Mouse (Mus musculus) induced T-regulatory cell, adult 2 months (primary cell): ENCODE results near the gene Cdkn1c.

Experiments used
- DNase-seq: peaks from one replicate; pipeline ENCODE4 v3.0.0-alpha.2; 2012; ENCODE audit warnings: low read depth

The Cdkn1c gene

DNA sequence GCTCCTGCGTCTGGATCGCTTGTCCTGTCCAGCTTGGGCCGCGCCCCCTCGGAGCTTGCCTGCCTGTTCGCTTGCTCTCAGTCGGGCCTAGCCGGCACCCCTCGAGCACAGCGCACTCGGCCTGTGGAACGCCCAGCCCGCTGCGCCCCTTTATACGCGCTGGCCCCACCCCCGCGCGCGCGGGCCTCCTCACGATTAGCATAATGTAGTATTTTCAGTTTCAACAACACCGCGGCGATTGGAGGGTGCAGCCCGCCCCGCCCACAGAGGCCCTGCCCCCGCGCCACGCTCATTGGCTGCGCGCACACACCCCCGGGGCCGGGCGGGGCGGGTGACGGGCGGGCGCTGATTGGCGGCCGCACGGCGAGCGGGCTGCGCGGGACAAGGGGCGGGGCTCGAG lies at the start of gene Cdkn1c:
Gene Cdkn1c, minus strand, starts transcription at position 177 of the 400 bp plus-strand sequence.
- peak; percentile 89 for DNase-seq

DNA sequence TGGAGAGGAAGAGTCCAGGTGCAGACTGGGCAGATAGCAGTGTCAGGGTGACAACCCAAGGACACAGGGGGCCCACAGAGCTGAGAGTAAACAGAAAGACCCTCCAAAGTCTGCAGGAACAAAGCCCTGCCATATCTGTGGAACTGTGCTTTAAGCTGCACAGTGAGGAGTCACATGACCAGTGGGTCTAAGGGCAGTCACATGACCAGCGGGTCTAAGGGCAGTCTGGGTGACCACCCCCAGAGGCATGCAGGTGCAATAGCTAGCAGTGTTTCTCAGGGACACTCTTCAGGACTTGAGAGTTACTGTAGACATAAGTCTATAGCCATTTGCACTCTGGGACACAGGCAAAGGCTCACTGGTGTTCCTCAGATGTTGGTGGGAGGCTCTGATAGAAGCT lies 48.7 kb upstream of the Cdkn1c start:
- no peak for DNase-seq

DNA sequence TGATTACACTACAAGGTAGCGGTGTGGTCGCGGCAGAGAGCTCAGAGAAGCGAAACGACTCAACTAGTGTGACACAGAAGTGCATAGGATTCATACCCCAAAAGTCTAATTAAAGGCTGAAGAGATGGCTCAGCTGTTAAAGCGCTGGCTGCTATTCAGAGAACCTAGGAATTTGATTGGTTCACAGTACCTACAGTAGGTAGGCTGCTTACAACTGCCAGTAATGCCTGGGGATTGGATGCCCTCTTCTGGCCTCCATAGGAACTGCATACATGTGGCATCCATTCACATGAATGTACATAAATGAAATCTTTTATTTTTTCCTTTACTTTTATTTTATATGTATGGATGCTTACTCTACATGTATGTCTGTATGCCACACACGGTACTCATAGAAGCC lies 45.8 kb upstream of the Cdkn1c start:
- DNase-seq, result peak; percentile 79

- DNase-seq, result no peak
These were observed 45.4 kb upstream of the Cdkn1c start for GRCm38 (mm10) chr7:143506271-143506670.

DNA sequence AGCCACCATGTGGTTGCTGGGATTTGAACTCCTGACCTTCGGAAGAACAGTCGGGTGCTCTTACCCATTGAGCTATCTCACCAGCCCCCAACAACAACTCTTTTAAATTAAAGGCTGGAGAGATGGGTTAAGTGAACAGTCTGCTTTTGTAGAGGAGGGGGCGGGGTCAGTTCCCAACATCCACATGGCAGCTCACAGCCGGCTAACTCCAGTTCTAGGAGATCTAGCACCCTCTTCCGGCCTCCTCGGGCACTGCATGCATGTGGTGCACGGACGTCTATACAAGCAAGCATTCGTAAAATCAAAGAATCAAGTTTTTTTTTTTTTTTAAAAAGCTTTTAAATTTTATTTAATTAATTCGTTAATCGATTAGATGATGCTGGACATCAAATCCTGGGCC lies 45.0 kb upstream of the Cdkn1c start:
- peak; percentile 86 for DNase-seq

DNA sequence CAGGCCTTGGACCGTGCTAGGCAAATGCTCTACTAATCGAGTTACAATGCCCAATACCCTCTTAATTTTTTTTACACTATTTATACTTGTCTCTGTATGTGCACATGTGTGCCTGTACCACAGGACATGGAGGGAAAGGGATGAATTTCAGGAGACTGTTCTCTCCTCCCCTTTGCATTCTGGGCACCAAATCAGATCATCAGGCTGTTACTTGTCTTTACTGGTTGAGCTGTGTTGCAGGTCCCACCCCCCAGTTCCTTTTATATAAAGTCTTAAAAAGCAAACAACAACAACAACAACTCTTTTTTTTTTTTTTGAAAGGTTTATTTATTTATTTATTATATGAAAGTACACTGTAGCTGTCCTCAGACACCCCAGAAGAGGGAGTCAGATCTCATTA lies 44.6 kb upstream of the Cdkn1c start:
- no peak for DNase-seq

DNA sequence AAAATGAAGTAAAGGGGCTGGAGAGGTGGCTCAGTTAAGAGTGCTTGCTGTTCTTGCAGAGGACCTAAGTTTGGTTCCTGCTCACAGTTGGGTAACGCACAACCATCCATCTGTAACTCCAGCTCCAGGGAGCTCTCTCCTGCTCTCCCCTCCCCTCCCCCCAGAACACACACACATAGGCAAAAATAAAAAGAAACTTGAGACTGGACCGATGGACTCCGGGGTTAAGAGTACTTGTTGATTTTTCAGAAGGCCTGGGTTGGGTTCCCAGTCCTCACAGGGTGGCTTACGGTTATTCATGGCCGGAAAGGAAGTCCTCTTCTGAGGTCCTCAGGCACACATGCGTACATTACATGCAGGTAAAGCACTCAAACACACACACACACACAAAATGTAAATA lies 43.1 kb upstream of the Cdkn1c start:
- DNase-seq, result no peak

DNA sequence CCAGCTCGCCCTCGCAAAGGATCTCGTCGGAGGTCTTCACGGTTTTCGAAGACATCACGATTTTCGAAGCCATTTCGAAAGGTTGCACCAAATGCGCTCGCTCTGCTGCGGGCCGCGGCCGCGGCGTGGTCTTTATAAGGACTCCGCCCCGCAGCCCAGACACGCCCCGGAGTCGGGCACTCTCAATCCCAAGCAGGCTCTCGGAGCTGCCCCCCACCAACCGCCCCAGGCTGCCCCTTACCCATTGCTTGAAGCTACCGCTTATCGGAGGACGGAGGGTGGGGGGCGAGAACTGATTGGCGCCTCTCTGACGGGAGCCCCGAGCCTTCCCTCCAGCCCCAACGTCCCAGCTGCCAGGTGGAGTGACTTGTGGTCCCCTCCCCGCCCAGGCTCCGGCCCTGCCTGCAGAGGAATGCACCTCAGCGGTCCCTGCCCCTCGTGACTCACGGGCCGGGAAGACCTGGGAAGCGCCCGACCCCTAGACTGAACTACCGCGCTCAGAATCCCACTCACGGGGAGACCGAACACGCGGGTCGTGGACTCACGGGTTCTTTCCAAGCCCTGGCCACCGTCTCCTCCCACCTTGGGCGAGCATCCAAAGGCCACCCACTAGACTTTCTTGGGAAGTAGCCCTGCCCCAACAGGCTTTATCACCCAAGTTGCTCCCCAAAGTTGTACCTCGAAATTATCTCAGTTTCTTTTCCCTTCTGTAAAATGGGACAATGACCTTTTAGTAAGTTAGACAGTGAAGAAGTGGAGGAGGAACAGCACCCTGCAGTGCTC lies 41.8 kb upstream of the Cdkn1c start, which contains the start of gene Phlda2:
Gene Phlda2, minus strand, starts transcription at position 733 of the 783 bp plus-strand sequence.
- peak; percentile 43 for DNase-seq

GRCm38 (mm10) chr7:143501643-143502417 lies 41.0 kb upstream of the Cdkn1c start:
- peak; percentile 62 for DNase-seq

DNA sequence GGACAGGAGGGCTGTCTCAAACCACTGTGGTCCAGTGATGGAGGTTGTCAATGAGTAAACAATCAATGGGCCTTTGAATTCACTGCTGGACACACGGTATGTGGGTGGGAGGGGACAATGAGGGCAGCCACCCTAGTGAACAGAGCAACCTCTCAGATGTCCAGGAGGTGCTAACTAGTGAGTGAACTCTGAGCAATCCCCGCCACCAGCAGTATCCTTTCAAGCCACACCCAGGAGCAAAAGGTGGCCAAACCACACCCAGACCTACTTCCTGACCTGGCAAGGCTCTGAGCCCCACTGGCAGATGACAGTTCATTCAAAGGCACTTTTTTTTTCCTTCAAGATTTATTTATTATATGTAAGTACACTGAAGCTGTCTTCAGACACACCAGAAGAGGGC lies 40.1 kb upstream of the Cdkn1c start:
- DNase-seq, result peak; percentile 32

- no peak for DNase-seq
These were observed 37.7 kb upstream of the Cdkn1c start for GRCm38 (mm10) chr7:143498584-143498983.

- no peak for DNase-seq
These were observed 34.5 kb upstream of the Cdkn1c start for GRCm38 (mm10) chr7:143495104-143495961.

- no peak for DNase-seq
These were observed 32.8 kb upstream of the Cdkn1c start for GRCm38 (mm10) chr7:143493616-143494126.

GRCm38 (mm10) chr7:143489735-143490134 lies 28.9 kb upstream of the Cdkn1c start:
- no peak for DNase-seq

GRCm38 (mm10) chr7:143482541-143482940 lies 21.7 kb upstream of the Cdkn1c start:
- DNase-seq, result no peak

- DNase-seq, result no peak
These were observed 21.0 kb upstream of the Cdkn1c start for GRCm38 (mm10) chr7:143481806-143482387.

GRCm38 (mm10) chr7:143480498-143480897 lies 19.6 kb upstream of the Cdkn1c start:
- DNase-seq, result peak; percentile 73

DNA sequence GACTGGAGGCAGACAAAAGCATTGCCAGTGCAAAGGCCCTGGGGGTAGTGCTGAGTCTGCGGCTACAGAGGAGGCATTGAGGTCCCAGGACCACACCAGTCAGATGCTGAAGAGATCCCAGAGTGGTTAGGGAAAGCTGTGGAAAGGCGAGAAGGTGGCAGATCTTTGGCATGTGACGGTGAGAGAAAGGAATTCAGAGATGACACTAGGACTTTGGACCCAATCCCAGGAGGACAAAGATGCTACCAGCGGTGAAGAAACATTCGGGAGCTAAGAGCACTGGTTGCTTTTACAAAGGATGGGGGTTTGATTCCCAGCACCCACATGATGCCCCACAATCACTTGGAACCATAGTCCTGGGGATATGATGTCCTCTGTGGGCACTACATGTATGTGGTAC lies 16.9 kb upstream of the Cdkn1c start:
- no peak for DNase-seq

GRCm38 (mm10) chr7:143476702-143477335 lies 16.0 kb upstream of the Cdkn1c start:
- peak; percentile 16 for DNase-seq

- DNase-seq, result no peak
These were observed 15.0 kb upstream of the Cdkn1c start for GRCm38 (mm10) chr7:143475876-143476275.

- DNase-seq, result no peak
These were observed 14.0 kb upstream of the Cdkn1c start for GRCm38 (mm10) chr7:143474811-143475210.
